Mouse (Mus musculus): Measurements from ENCODE around the gene Zfp82. TPM values are rescaled to one million over a fixed set of nuclear protein-coding genes. Genes with fewer than 3 reads are reported as not detected.

Gene Zfp82
- polyA plus RNA-seq, 1 experiment, result 2.7 TPM

DNA sequence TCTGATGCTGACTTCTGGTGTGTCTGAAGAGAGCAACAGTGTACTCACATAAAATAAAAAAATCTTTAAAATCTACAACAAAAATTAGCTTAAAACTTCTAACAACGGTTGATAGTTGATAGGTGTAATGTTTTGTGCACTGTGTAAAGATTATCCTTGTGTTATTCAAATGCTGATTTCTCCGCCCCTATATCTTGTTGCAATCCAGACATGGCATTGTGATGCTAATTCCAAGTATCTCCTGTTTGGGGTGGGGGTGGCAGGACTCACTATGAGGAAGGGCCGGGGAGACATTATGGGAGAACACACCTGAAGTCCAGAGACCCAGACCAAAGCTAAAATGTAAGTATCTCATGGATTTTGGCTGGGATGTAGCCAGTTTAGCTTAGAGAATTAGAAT lies 41.3 kb downstream of the Zfp82 start:
- Histone ChIP-seq H3K4me3 (replicated peaks; ENCODE audit: insufficient read depth, low read depth, low read length) (no peak overlapping the region), H3K4me1 (ENCODE audit: control insufficient read depth, insufficient read depth, low read length) (no peaks in the 10 kb centered on the region), H3K27me3 (ENCODE audit: control insufficient read depth, insufficient read depth, low read length) (no peaks in the 10 kb centered on the region), H3K27ac (ENCODE audit: insufficient read depth, low read length) (no peak overlapping the region)
- WGBS, result 75% methylated on average over 3 of the region's 3 CpGs
- TF ChIP-seq CTCF (IDR thresholded peaks at IDR 0.05; ENCODE audit: borderline replicate concordance, insufficient read depth, low read depth, low read length) (no peak), POLR2A (IDR thresholded peaks at IDR 0.05; ENCODE audit: borderline replicate concordance, insufficient read depth, low read length) (no peak)
- no peak for DNase-seq

GRCm38 (mm10) chr7:30030677-30031076 lies 42.0 kb downstream of the Zfp82 start:
- WGBS, result 32% methylated on average over 6 of the region's 6 CpGs
- H3K4me3 ChIP-seq (replicated peaks; ENCODE audit: insufficient read depth, low read depth, low read length), result no peak overlapping the region
- TF ChIP-seq CTCF (IDR thresholded peaks at IDR 0.05; ENCODE audit: borderline replicate concordance, insufficient read depth, low read depth, low read length) (no peak), POLR2A (IDR thresholded peaks at IDR 0.05; ENCODE audit: borderline replicate concordance, insufficient read depth, low read length) (no peak)
- no peak for DNase-seq
- H3K27ac ChIP-seq (ENCODE audit: insufficient read depth, low read length), result no peak overlapping the region
- no peaks in the 10 kb centered on the region for H3K4me1 ChIP-seq (ENCODE audit: control insufficient read depth, insufficient read depth, low read length)
- no peaks in the 10 kb centered on the region for H3K27me3 ChIP-seq (ENCODE audit: control insufficient read depth, insufficient read depth, low read length)

GRCm38 (mm10) chr7:30028572-30028971 lies 44.1 kb downstream of the Zfp82 start:
- no peak for DNase-seq
- WGBS, result 81% methylated on average over 3 of the region's 3 CpGs
- no peaks in the 10 kb centered on the region for H3K4me1 ChIP-seq (ENCODE audit: control insufficient read depth, insufficient read depth, low read length)
- TF ChIP-seq CTCF (IDR thresholded peaks at IDR 0.05; ENCODE audit: borderline replicate concordance, insufficient read depth, low read depth, low read length), result no peak
- no peak for TF ChIP-seq POLR2A (IDR thresholded peaks at IDR 0.05; ENCODE audit: borderline replicate concordance, insufficient read depth, low read length)
- no peaks in the 10 kb centered on the region for H3K27me3 ChIP-seq (ENCODE audit: control insufficient read depth, insufficient read depth, low read length)
- H3K4me3 ChIP-seq (replicated peaks; ENCODE audit: insufficient read depth, low read depth, low read length), result no peak overlapping the region
- no peak overlapping the region for H3K27ac ChIP-seq (ENCODE audit: insufficient read depth, low read length)

DNA sequence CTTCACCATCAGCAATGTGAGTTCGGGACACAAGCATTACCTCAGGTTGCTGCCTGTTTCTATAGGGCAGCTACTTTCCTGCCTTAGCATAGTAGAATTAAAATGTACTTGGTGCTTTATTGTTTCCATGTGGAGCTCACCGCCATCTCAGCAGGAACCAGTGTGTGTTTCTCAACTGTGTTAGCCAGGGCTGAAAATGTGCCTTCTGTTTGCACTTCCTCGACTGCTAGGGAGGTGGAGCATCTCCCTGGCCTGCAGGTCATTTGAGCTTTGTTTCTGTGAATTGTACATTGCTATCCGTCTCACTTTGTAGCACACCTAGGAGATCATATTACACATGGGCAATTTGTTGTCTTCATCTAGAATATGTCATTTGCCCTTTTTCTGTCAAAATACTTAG lies 45.4 kb downstream of the Zfp82 start:
- WGBS, result 54% methylated on average over 4 of the region's 4 CpGs
- TF ChIP-seq CTCF (IDR thresholded peaks at IDR 0.05; ENCODE audit: borderline replicate concordance, insufficient read depth, low read depth, low read length) (no peak), POLR2A (IDR thresholded peaks at IDR 0.05; ENCODE audit: borderline replicate concordance, insufficient read depth, low read length) (no peak)
- Histone ChIP-seq H3K27me3 (ENCODE audit: control insufficient read depth, insufficient read depth, low read length) (no peaks in the 10 kb centered on the region), H3K4me3 (replicated peaks; ENCODE audit: insufficient read depth, low read depth, low read length) (no peak overlapping the region), H3K4me1 (ENCODE audit: control insufficient read depth, insufficient read depth, low read length) (no peaks in the 10 kb centered on the region), H3K27ac (ENCODE audit: insufficient read depth, low read length) (no peak overlapping the region)
- no peak for DNase-seq

GRCm38 (mm10) chr7:30025358-30025757 lies 47.3 kb downstream of the Zfp82 start:
- H3K4me3 ChIP-seq (replicated peaks; ENCODE audit: insufficient read depth, low read depth, low read length), result no peak overlapping the region
- no peak for DNase-seq
- no peaks in the 10 kb centered on the region for H3K27me3 ChIP-seq (ENCODE audit: control insufficient read depth, insufficient read depth, low read length)
- no peaks in the 10 kb centered on the region for H3K4me1 ChIP-seq (ENCODE audit: control insufficient read depth, insufficient read depth, low read length)
- TF ChIP-seq CTCF (IDR thresholded peaks at IDR 0.05; ENCODE audit: borderline replicate concordance, insufficient read depth, low read depth, low read length) (no peak), POLR2A (IDR thresholded peaks at IDR 0.05; ENCODE audit: borderline replicate concordance, insufficient read depth, low read length) (no peak)
- 61% methylated on average over 5 of the region's 5 CpGs for WGBS
- no peak overlapping the region for H3K27ac ChIP-seq (ENCODE audit: insufficient read depth, low read length)

DNA sequence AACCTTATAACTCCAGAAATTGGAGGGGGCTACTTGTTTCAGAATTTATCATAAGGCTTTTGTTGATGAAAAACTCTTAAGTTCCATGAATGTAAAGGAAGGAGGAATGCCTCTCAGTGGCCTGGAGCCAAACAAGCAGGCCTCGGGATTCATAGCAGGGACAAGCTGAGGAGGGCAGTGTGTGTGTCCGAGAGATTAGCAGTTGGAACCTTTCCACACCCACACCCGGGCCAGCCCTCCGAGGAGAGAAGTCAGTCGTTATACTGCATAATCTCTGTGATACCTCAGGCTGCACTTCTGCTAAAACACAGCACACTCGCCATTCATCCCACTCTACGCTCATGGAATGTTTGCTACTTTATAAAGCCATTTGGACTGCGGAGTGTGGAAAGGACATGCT lies 48.9 kb downstream of the Zfp82 start:
- H3K4me1 ChIP-seq (ENCODE audit: control insufficient read depth, insufficient read depth, low read length), result no peaks in the 10 kb centered on the region
- no peaks in the 10 kb centered on the region for H3K27me3 ChIP-seq (ENCODE audit: control insufficient read depth, insufficient read depth, low read length)
- no peak overlapping the region for H3K27ac ChIP-seq (ENCODE audit: insufficient read depth, low read length)
- DNase-seq, result no peak
- TF ChIP-seq CTCF (IDR thresholded peaks at IDR 0.05; ENCODE audit: borderline replicate concordance, insufficient read depth, low read depth, low read length), result no peak
- TF ChIP-seq POLR2A (IDR thresholded peaks at IDR 0.05; ENCODE audit: borderline replicate concordance, insufficient read depth, low read length), result no peak
- 53% methylated on average over 8 of the region's 8 CpGs for WGBS
- no peak overlapping the region for H3K4me3 ChIP-seq (replicated peaks; ENCODE audit: insufficient read depth, low read depth, low read length)

GRCm38 (mm10) chr7:30023324-30023723 lies 49.4 kb downstream of the Zfp82 start:
- TF ChIP-seq CTCF (IDR thresholded peaks at IDR 0.05; ENCODE audit: borderline replicate concordance, insufficient read depth, low read depth, low read length), result no peak
- no peak for TF ChIP-seq POLR2A (IDR thresholded peaks at IDR 0.05; ENCODE audit: borderline replicate concordance, insufficient read depth, low read length)
- no peak for DNase-seq
- Histone ChIP-seq H3K27ac (ENCODE audit: insufficient read depth, low read length) (no peak overlapping the region), H3K4me1 (ENCODE audit: control insufficient read depth, insufficient read depth, low read length) (no peaks in the 10 kb centered on the region), H3K4me3 (replicated peaks; ENCODE audit: insufficient read depth, low read depth, low read length) (no peak overlapping the region), H3K27me3 (ENCODE audit: control insufficient read depth, insufficient read depth, low read length) (no peaks in the 10 kb centered on the region)
- 91% methylated on average over 9 of the region's 9 CpGs for WGBS

DNA sequence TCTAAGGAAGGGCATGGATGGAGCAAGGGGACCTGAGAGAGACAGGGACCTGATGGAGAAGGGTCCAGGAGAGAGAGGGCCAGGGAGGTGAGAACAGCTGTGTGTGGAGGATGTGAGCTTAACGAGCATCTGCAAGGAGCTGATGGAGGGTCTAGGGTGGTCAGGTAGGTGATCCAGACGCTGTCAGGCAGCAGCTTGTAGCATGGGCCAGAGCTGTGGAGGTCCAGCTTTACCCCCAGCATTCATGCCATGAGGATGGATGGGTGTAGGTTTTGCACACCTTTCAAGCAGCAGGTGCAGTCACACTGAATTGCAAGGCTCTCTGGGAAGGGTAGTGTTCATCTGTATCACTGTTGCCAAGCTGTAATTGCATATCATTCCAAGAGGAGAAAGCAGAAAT lies 53.2 kb downstream of the Zfp82 start:
- TF ChIP-seq POLR2A (IDR thresholded peaks at IDR 0.05; ENCODE audit: borderline replicate concordance, insufficient read depth, low read length) (no peak), CTCF (IDR thresholded peaks at IDR 0.05; ENCODE audit: borderline replicate concordance, insufficient read depth, low read depth, low read length) (no peak)
- WGBS, result 84% methylated on average over 2 of the region's 2 CpGs
- no peak for DNase-seq
- Histone ChIP-seq H3K4me1 (ENCODE audit: control insufficient read depth, insufficient read depth, low read length) (no peaks in the 10 kb centered on the region), H3K4me3 (replicated peaks; ENCODE audit: insufficient read depth, low read depth, low read length) (no peak overlapping the region), H3K27me3 (ENCODE audit: control insufficient read depth, insufficient read depth, low read length) (no peaks in the 10 kb centered on the region), H3K27ac (ENCODE audit: insufficient read depth, low read length) (no peak overlapping the region)

All from cerebellum, adult 2 months (tissue).